Mouse (Mus musculus) right cerebral cortex, postnatal 10 days (tissue): ENCODE data around the gene Thra.

Source experiments
- DNase-seq, 2 experiments: peaks; one replicate each; pipeline ENCODE4 v3.0.0; 2021; ENCODE audit warnings: low spot score in 2 of 2

Thra gene

GRCm38 (mm10) chr11:98740393-98741050, at the start of gene Thra:
TSS of gene Thra (plus strand) at chr11:98740638.
- peak; percentile 84 to 87 for DNase-seq

- DNase-seq: peak in 1 of 2 experiments; percentile 27
These were observed 47.2 kb upstream of the Thra start for GRCm38 (mm10) chr11:98693201-98693600.

DNA sequence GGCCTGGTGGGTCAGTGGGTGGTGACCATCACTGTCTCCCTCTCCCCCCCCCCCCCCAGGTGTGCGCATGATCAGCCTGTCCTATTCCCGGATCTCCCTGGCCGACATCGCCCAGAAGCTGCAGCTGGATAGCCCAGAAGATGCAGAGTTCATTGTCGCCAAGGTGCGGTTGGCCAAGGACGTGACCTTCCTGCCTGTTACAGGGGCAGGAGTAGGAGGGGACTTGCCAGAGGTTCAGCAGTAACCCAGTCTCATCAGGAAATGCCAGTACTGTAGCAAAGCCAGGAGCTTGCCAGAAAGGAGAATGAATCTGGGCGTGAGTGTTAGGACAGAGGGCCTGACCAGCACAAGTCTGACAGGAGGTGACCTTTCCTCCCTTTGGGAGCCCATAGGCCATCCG, 46.7 kb upstream of the Thra start:
- peak in 1 of 2 experiments; percentile 22 for DNase-seq

GRCm38 (mm10) chr11:98694301-98694700, 46.1 kb upstream of the Thra start:
- no peak for DNase-seq

- DNase-seq: no peak
These were observed 45.0 kb upstream of the Thra start for GRCm38 (mm10) chr11:98695408-98695807.

DNA sequence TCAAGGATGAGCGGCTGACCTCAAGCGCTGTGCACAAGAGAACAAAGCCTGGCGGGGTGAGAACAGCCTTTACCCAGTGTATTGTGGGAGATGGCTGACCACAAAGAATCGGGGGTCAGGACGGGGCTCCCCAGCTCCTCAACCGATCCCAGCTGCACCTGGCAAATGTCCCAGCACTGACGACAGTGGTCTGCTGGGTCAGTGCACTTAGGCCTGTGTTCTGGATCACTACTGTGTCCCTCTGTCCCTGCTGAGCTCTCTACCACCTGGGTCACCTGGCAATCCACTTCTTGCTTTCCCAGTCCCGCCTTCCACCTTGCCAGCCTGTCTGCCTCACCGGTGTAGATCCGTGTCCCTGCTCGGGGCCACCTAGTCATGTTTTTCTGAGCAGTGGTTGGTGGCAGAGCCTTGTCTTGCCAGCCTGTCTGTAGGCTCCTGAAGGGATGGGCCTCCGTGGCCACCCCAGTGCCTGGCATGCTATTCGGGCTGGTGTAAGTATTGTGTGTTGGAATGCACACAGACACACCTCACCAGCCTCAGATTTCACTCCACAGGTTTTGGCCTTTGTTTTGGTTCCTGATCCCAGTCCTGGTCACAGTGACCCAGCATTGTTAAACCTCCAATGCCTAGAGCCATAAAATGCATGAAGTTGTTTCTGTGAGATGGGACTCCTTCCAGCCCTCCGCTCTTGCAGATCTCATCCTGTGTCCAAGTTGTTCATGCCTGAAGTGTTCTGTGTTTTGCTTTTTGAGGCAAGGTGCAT, 43.8 kb upstream of the Thra start:
- DNase-seq: no peak

- no peak for DNase-seq
These were observed 43.2 kb upstream of the Thra start for GRCm38 (mm10) chr11:98697225-98697624.

- no peak for DNase-seq
These were observed 41.4 kb upstream of the Thra start for GRCm38 (mm10) chr11:98698849-98699640.

DNA sequence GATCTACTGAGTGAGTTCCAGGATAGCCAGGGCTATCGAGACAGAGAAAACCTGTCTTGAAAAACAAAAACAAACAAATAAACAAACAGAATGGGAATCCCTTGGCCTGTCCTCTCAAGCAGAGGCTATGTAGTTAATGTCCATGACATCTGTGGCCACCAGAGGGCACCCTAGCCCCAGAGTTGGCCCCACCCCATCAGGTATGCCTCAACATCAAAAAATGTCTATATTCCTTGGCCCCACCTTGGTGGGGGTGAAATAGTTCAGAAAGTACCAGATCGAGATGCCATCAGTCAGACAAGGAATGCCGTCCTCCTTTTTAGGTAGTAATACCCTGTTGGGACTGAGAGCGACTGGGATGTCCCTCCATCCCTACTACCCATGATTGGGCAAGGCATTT, 40.5 kb upstream of the Thra start:
- DNase-seq: peak; percentile 78 to 84

- no peak for DNase-seq
These were observed 39.2 kb upstream of the Thra start, which contains the start of gene Csf3 for GRCm38 (mm10) chr11:98701213-98701670. TSS of gene Csf3 (plus strand) at chr11:98701263.

GRCm38 (mm10) chr11:98702323-98702722, 38.1 kb upstream of the Thra start:
- DNase-seq: no peak

DNA sequence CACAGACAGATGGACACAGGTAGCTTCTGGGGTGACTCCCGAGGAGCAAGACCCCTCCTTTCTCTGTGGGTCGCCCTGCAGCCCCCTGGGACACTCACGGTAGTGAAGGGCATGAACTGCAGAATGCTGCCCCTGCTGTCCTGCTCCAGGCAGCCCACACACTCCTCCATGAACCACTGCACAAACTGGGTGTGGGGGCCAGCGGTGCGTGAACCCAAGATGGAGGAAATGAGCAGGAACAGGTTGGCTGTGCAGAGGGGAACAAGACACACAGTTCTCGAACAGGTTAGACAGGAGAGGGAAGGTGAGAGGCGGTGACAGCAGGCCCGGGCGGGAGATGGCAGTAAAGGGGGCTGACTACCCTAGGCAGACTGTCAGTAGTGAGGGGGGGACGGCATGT, 35.4 kb upstream of the Thra start:
- DNase-seq: no peak

DNA sequence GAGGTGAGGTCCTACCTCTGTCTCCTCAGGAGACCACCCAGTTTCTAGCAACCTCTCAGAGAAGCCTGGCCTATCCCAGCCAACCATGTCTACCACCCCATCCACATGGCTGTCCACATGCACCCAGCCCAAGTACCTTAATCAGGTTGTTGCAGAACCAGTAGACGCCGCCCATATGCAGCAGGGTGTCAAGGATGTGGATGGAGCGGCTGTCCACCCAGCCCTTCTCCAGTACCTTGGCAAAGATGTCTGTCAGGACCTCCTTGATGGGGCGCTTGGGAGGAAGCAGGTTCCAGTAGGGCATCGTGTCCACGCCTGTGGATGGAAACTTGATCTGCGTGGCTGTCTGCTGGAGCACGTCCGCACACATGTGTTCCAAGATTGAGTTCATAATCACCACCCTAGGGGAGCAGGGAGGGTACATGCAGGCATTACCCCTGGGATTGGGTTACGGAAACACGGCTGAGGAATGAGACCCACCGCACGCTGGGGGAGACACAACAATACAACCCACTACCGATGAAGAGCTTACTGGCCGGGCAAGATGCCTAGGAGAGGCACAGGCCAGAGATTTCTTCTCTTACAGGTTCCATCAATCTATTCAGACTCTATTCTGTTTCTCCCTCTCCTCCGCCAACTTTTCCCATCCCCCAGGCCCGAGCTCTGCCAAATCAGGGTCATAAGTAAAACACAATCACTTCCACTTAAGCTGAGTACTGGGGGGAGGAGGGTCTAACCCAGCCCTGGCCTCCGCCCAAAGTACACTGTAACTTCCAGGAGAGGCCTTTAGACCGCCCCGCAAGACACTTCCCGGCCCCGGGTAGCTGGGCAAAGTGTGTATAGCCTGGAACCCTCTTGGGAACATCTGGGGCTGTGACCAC, 32.8 kb upstream of the Thra start:
- DNase-seq: no peak

- DNase-seq: no peak
These were observed 32.0 kb upstream of the Thra start for GRCm38 (mm10) chr11:98708282-98708956.

GRCm38 (mm10) chr11:98709001-98709741, 31.3 kb upstream of the Thra start:
- DNase-seq: no peak

DNA sequence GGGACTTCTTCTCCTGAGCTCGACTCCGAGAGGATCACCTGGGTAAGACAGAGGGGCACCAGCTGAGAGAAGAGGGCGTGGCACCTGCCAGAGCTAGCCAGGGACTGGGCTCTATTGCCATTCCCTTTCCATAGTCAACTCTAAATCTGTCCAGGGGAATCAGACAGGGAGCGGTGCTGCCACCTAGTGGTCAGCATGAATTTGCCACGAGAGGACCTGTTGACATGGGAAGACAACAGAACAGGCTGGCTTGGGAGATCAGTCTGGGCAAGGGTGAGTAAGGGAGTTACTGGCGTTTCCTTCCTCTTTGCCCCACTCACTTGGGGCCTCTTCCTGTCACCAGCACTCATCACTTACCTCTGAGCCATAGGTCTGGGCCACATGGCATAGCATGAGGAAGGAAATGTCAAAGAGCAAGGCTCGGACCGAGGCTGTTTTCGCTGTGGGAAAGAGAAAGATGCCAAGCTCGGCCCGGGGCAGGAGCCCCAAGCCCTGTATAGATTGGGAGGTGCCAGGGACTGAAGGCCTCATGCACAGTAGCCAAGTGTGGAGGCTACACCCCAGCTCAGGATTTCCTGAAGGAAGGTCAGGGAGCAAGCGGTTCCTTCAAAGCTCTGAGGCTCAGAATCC, 29.9 kb upstream of the Thra start:
- peak; percentile 76 to 84 for DNase-seq

DNA sequence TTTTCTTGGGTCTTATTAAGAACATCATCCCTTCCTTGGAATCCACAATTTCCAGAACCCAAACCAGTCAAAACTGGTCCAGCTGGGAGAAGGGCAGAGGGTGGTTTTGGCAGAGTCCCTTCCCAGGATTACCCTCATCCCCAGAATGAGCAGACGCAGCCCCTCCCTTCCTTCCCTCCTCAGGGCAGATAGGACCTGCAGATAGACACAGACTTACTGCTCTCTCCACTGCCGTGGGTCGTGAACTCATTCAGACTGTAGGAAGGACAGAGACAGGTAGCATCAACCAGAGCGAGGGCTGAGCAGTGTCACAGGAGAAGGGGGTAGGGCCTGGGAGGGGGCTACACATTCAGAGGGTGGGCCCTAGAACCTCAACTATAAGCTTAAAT, 29.4 kb upstream of the Thra start:
- DNase-seq: no peak

GRCm38 (mm10) chr11:98712009-98712408, 28.4 kb upstream of the Thra start:
- peak; percentile 64 to 72 for DNase-seq

DNA sequence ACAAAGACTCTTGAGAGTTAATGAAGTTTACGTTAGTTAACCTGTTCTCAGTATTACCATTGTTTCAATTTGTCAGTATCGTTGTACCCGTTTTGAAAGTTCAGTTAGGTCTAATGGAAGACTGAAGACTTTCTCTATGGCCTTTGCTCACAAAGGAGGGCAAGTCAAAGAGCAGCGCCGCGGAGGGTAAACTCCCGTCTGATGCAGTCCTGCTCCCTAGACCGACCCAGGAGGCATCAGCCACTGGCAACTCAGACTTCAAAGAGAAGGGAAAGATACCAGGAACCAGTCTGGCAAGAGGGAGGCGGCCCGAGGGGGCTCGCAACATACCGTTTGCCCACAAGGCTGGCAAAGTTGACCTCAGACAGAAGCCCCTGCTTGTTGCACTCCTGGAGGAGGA, 26.7 kb upstream of the Thra start:
- no peak for DNase-seq

DNA sequence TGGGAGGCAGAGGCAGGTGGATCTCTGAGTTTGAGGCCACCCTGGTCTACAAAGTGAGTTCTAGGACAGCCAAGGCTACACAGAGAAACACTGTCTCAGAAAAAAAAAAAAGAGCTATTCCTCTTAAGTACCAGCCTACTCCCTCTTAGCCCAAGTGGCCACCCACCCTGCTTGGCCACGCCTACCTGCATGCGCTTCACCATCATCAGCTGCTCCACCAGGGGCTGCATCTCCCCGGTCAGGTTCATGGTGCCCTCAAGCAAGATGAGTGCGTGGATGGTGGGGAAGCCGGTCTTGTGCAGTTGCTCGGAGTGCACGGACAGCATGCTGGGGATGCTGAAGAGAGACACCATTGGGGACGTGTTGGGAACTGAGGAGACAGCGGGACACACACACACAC, 24.5 kb upstream of the Thra start:
- DNase-seq: no peak
